Mouse (Mus musculus): Measurements from ENCODE around the gene Tctn1. TPM values are rescaled to one million over a fixed set of nuclear protein-coding genes. Genes with fewer than 3 reads are reported as not detected.
A peak's percentile ranks its signal among the peaks of the same experiment; 100 is the strongest.

The Tctn1 gene
- polyA plus RNA-seq, 1 experiment from 2014 or later = 5.1 TPM

- Histone ChIP-seq H3K4me2 (no peak overlapping the region), H3K4me1 (replicated peaks) (peaks cover 32% of the 10 kb centered on the region), H3K9ac (no peak overlapping the region), H3K27ac (replicated peaks) (no peak overlapping the region), H3K9me3 (no peaks in the 10 kb centered on the region), H3K4me3 (no peak overlapping the region), H3K27me3 (no peaks in the 10 kb centered on the region), H3K36me3 (no peaks in the 10 kb centered on the region)
- 66% methylated on average over 14 of the region's 14 CpGs for WGBS
- ATAC-seq (ENCODE audit: low FRiP score, low read depth) = 0 out of 2 replicates have a peak, but pooled peaks have one; percentile 8
Measured at GRCm38 (mm10) chr5:122295113-122295935, 31.1 kb upstream of the Tctn1 start.

GRCm38 (mm10) chr5:122294219-122294735 is 30.0 kb upstream of the Tctn1 start:
- no peak for ATAC-seq (ENCODE audit: low FRiP score, low read depth)
- Histone ChIP-seq H3K4me3 (no peak overlapping the region), H3K9me3 (no peaks in the 10 kb centered on the region), H3K4me1 (replicated peaks) (peaks cover 30% of the 10 kb centered on the region), H3K9ac (no peak overlapping the region), H3K27me3 (no peaks in the 10 kb centered on the region), H3K4me2 (no peak overlapping the region), H3K36me3 (no peaks in the 10 kb centered on the region), H3K27ac (replicated peaks) (no peak overlapping the region)
- WGBS = 31% methylated on average over 3 of the region's 3 CpGs

GRCm38 (mm10) chr5:122293131-122293530 is 28.9 kb upstream of the Tctn1 start:
- 78% methylated on average over 6 of the region's 6 CpGs for WGBS

GRCm38 (mm10) chr5:122291553-122292339 is 27.5 kb upstream of the Tctn1 start:
- 71% methylated on average over 17 of the region's 17 CpGs for WGBS
- Histone ChIP-seq H3K4me2 (no peak overlapping the region), H3K36me3 (0 out of 2 replicates have a peak, but pooled peaks cover 2% of the 10 kb centered on the region), H3K27me3 (no peaks in the 10 kb centered on the region), H3K4me3 (no peak overlapping the region), H3K9ac (no peak overlapping the region), H3K9me3 (no peaks in the 10 kb centered on the region), H3K4me1 (replicated peaks) (peaks cover 30% of the 10 kb centered on the region), H3K27ac (replicated peaks) (no peak overlapping the region)
- no peak for ATAC-seq (ENCODE audit: low FRiP score, low read depth)

More at GRCm38 (mm10) chr5:122293131-122293530, 28.9 kb upstream of the Tctn1 start:
- Histone ChIP-seq H3K9ac (no peak overlapping the region), H3K27ac (replicated peaks) (no peak overlapping the region), H3K4me2 (no peak overlapping the region), H3K36me3 (0 out of 2 replicates have a peak, but pooled peaks cover 2% of the 10 kb centered on the region), H3K4me3 (no peak overlapping the region), H3K27me3 (no peaks in the 10 kb centered on the region), H3K4me1 (replicated peaks) (peaks cover 30% of the 10 kb centered on the region), H3K9me3 (no peaks in the 10 kb centered on the region)
- no peak for ATAC-seq (ENCODE audit: low FRiP score, low read depth)

GRCm38 (mm10) chr5:122291149-122291548 is 26.9 kb upstream of the Tctn1 start:
- Histone ChIP-seq H3K27me3 (no peaks in the 10 kb centered on the region), H3K27ac (replicated peaks) (no peak overlapping the region), H3K36me3 (0 out of 2 replicates have a peak, but pooled peaks cover 2% of the 10 kb centered on the region), H3K9ac (no peak overlapping the region), H3K4me2 (no peak overlapping the region), H3K9me3 (no peaks in the 10 kb centered on the region), H3K4me3 (no peak overlapping the region), H3K4me1 (replicated peaks) (peaks cover 34% of the 10 kb centered on the region)
- no peak for ATAC-seq (ENCODE audit: low FRiP score, low read depth)
- WGBS = 66% methylated on average over 6 of the region's 6 CpGs

- Histone ChIP-seq H3K4me2 (no peak overlapping the region), H3K36me3 (0 out of 2 replicates have a peak, but pooled peaks cover 2% of the 10 kb centered on the region), H3K4me3 (no peak overlapping the region), H3K9me3 (no peaks in the 10 kb centered on the region), H3K27ac (replicated peaks) (no peak overlapping the region), H3K27me3 (no peaks in the 10 kb centered on the region), H3K9ac (no peak overlapping the region), H3K4me1 (replicated peaks) (peaks cover 22% of the 10 kb centered on the region)
- ATAC-seq (ENCODE audit: low FRiP score, low read depth) = no peak
- WGBS = 95% methylated on average over 4 of the region's 4 CpGs
Measured at GRCm38 (mm10) chr5:122288147-122288811, 24.0 kb upstream of the Tctn1 start.

GRCm38 (mm10) chr5:122287026-122287425 is 22.8 kb upstream of the Tctn1 start:
- Histone ChIP-seq H3K27me3 (no peaks in the 10 kb centered on the region), H3K4me2 (no peak overlapping the region), H3K27ac (replicated peaks) (no peak overlapping the region), H3K36me3 (0 out of 2 replicates have a peak, but pooled peaks cover 2% of the 10 kb centered on the region), H3K9me3 (no peaks in the 10 kb centered on the region), H3K4me1 (replicated peaks) (peaks cover 17% of the 10 kb centered on the region), H3K4me3 (no peak overlapping the region), H3K9ac (no peak overlapping the region)
- WGBS = 90% methylated on average over 4 of the region's 4 CpGs
- ATAC-seq (ENCODE audit: low FRiP score, low read depth) = no peak

- 0 out of 2 replicates have a peak overlapping the region, but pooled peaks have one; percentile 8 for H3K4me3 ChIP-seq
- no peaks in the 10 kb centered on the region for H3K27me3 ChIP-seq
- H3K9me3 ChIP-seq = no peaks in the 10 kb centered on the region
- ATAC-seq (ENCODE audit: low FRiP score, low read depth) = no peak
- no peak overlapping the region for H3K27ac ChIP-seq (replicated peaks)
- peaks cover 16% of the 10 kb centered on the region for H3K4me1 ChIP-seq (replicated peaks)
- 0 out of 2 replicates have a peak, but pooled peaks cover 2% of the 10 kb centered on the region for H3K36me3 ChIP-seq
- H3K9ac ChIP-seq = 0 out of 2 replicates have a peak overlapping the region, but pooled peaks have one; percentile 12
- 85% methylated on average over 10 of the region's 10 CpGs for WGBS
- peak overlapping the region; percentile 90 for H3K4me2 ChIP-seq
Measured at GRCm38 (mm10) chr5:122286191-122286590, 21.9 kb upstream of the Tctn1 start.

GRCm38 (mm10) chr5:122285767-122286150 is 21.5 kb upstream of the Tctn1 start:
- H3K9me3 ChIP-seq = no peaks in the 10 kb centered on the region

GRCm38 (mm10) chr5:122285029-122285766 is 20.9 kb upstream of the Tctn1 start:
- Histone ChIP-seq H3K4me3 (peak overlapping the region; percentile 65), H3K9me3 (no peaks in the 10 kb centered on the region), H3K27ac (replicated peaks) (peak overlapping the region; percentile 89), H3K36me3 (0 out of 2 replicates have a peak, but pooled peaks cover 2% of the 10 kb centered on the region), H3K4me2 (peak overlapping the region; percentile 90), H3K4me1 (replicated peaks) (peaks cover 20% of the 10 kb centered on the region), H3K9ac (peak overlapping the region; percentile 75), H3K27me3 (no peaks in the 10 kb centered on the region)
- peak; percentile 53; the same call in 1 of the 2 replicates for ATAC-seq (ENCODE audit: low FRiP score, low read depth)
- under 1% methylated on average over 34 of the region's 34 CpGs for WGBS

More at GRCm38 (mm10) chr5:122285767-122286150, 21.5 kb upstream of the Tctn1 start:
- peak overlapping the region; percentile 65 for H3K4me3 ChIP-seq
- H3K4me1 ChIP-seq (replicated peaks) = peaks cover 19% of the 10 kb centered on the region
- ATAC-seq (ENCODE audit: low FRiP score, low read depth) = no peak
- 59% methylated on average over 7 of the region's 7 CpGs for WGBS
- H3K9ac ChIP-seq = peak overlapping the region; percentile 75; the same call in 1 of the 2 replicates
- H3K27ac ChIP-seq (replicated peaks) = no peak overlapping the region
- 0 out of 2 replicates have a peak, but pooled peaks cover 2% of the 10 kb centered on the region for H3K36me3 ChIP-seq
- peak overlapping the region; percentile 90 for H3K4me2 ChIP-seq
- no peaks in the 10 kb centered on the region for H3K27me3 ChIP-seq
